Mouse (Mus musculus) embryonic facial prominence, embryonic 13.5 days (tissue): ENCODE data around the gene Ramac. TPM values are rescaled to one million over a fixed set of nuclear protein-coding genes. Genes with fewer than 3 reads are reported as not detected.
A peak's percentile ranks its signal among the peaks of the same experiment; 100 is the strongest.

Source experiments
- ATAC-seq: fragments of 200-750 bp; cut with Nextera tagmentation; 2 replicates; pipeline ENCODE4 v1.8.0; 2017; ENCODE audit warnings: low read depth; ENCODE audit not compliant: insufficient number of reproducible peaks, insufficient read depth, low FRiP score, low TSS enrichment
- H3K27ac ChIP-seq: fragments of 300-500 bp; sonication (generic); 2 replicates; pipeline ENCODE4 v1.5.1; 2015; ENCODE audit warnings: moderate library complexity, mild to moderate bottlenecking, inconsistent platforms
- H3K27me3 ChIP-seq: fragments of 300-500 bp; sonication (generic); 2 replicates; pipeline ENCODE4 v1.6.1; 2015; ENCODE audit warnings: mild to moderate bottlenecking, inconsistent platforms
- H3K36me3 ChIP-seq: fragments of 300-500 bp; sonication (generic); 2 replicates; pipeline ENCODE4 v1.6.1; 2015; ENCODE audit warnings: mild to moderate bottlenecking, inconsistent platforms
- H3K4me1 ChIP-seq: fragments of 300-500 bp; sonication (generic); 2 replicates; pipeline ENCODE4 v1.6.1; 2015; ENCODE audit warnings: inconsistent platforms
- H3K4me2 ChIP-seq: fragments of 300-500 bp; sonication (generic); 2 replicates; pipeline ENCODE4 v1.6.1; 2015; ENCODE audit warnings: moderate library complexity, mild to moderate bottlenecking, inconsistent platforms
- H3K4me3 ChIP-seq: fragments of 300-500 bp; sonication (generic); 2 replicates; pipeline ENCODE4 v1.5.1; 2015; ENCODE audit warnings: mild to moderate bottlenecking, inconsistent platforms
- H3K9ac ChIP-seq: fragments of 300-500 bp; sonication (generic); 2 replicates; pipeline ENCODE4 v1.6.1; 2015; ENCODE audit warnings: mild to moderate bottlenecking, inconsistent platforms
- H3K9me3 ChIP-seq: fragments of 300-500 bp; sonication (generic); 2 replicates; pipeline ENCODE4 v1.6.1; 2016; ENCODE audit warnings: inconsistent platforms
- WGBS: fragments of 180-500 bp; shearing (Covaris S2); methylation state at CpG from one replicate; pipeline ENCODE4 v1.1.7; 2015; ENCODE audit warnings: mixed read lengths; 5-methylcytosine and 5-hydroxymethylcytosine counted together
- polyA plus RNA-seq: library from polyadenylated mRNA; unstranded; fragments of >200 nt; fragmentation: Nextera tagmentation; extraction: Ambion mirVana; gene quantifications from 2 replicates; pipeline ENCODE4 v1.2.1, GENCODE M21; 2015

Ramac gene
- polyA plus RNA-seq, 1 experiment from 2014 or later, result 120 TPM

GRCm38 (mm10) chr7:81788536-81788935, 25.8 kb downstream of the Ramac start:
- Histone ChIP-seq H3K9ac (peak overlapping the region; percentile 90), H3K4me2 (peak overlapping the region; percentile 79), H3K9me3 (no peaks in the 10 kb centered on the region), H3K27me3 (no peaks in the 10 kb centered on the region), H3K27ac (peak overlapping the region; percentile 98), H3K36me3 (peaks cover 26% of the 10 kb centered on the region), H3K4me1 (peaks cover 5% of the 10 kb centered on the region), H3K4me3 (peak overlapping the region; percentile 69)
- no peak for ATAC-seq
- 6% methylated on average over 5 of the region's 5 CpGs for WGBS

DNA sequence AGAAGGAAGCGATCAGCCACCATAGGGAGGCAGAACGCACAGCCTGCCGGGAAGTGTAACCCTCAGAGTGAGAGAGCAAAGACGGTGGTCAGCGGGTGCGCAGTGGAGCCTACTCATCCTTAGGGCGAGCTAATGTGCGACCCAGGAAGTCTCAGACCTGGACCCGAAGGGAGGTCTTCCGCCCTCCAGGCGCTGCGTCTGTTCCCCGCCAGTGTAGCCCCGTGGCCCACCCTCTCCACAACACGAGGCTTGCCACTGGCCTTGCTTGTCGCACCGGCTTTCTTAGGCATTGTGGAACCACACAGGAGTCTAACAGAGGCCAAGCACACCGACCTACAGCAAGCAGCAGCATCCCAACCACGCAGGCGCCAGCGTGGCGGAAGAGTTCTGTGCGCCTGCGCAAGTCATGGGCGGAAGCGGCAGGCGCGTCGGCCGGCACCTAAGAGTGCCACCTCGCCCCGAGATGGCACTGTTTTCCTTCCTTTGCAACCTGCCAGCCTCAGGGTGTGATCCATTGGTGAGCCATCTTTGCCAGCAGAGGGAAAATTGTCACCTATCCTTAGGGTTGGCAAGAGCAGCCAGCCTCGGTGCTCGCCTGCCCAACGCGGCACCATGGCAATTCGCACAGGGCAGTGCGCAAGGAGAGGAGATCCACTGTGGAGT, 26.5 kb downstream of the Ramac start, which contains the start of gene 3110040N11Rik:
Gene 3110040N11Rik (minus strand): TSS at position 384 of the 663 bp plus-strand sequence.
- Histone ChIP-seq H3K4me2 (peak within 1 kb of the TSS; percentile 79), H3K27ac (peak within 1 kb of the TSS; percentile 98), H3K9me3 (no peaks in the 10 kb centered on the region), H3K4me3 (peak within 1 kb of the TSS; percentile 69), H3K36me3 (peaks cover 30% of the 10 kb centered on the region), H3K27me3 (no peaks in the 10 kb centered on the region), H3K9ac (peak within 1 kb of the TSS; percentile 90), H3K4me1 (peaks cover 5% of the 10 kb centered on the region)
- peak; percentile 92 for ATAC-seq
- WGBS, result under 1% methylated on average over 38 of the region's 38 CpGs

- H3K4me3 ChIP-seq, result no peak overlapping the region
- no peak overlapping the region for H3K27ac ChIP-seq
- no peak overlapping the region for H3K4me2 ChIP-seq
- H3K9ac ChIP-seq, result no peak overlapping the region
- ATAC-seq, result no peak
- 82% methylated on average over 5 of the region's 5 CpGs for WGBS
- no peaks in the 10 kb centered on the region for H3K27me3 ChIP-seq
- H3K4me1 ChIP-seq, result no peaks in the 10 kb centered on the region
- no peaks in the 10 kb centered on the region for H3K9me3 ChIP-seq
- H3K36me3 ChIP-seq, result peaks cover 12% of the 10 kb centered on the region; the same call in 1 of the 2 replicates
These were observed 43.3 kb downstream of the Ramac start for GRCm38 (mm10) chr7:81806067-81806466.

Other genes starting within 250 kb of the Ramac start
- 0.08 and 0.21 TPM in 2 replicates for gene Fsd2, start 196.0 kb upstream of the Ramac start, polyA plus RNA-seq
- gene Whamm, start 191.7 kb upstream of the Ramac start, polyA plus RNA-seq, result 2.5 and 4.4 TPM in 2 replicates
- 16.4 and 24.0 TPM in 2 replicates for gene Homer2, start 55.4 kb upstream of the Ramac start, polyA plus RNA-seq
- 55.4 and 65.6 TPM in 2 replicates for gene 3110040N11Rik, start 26.6 kb downstream of the Ramac start, polyA plus RNA-seq
- 53.2 and 56.6 TPM in 2 replicates for gene Btbd1, start 66.5 kb downstream of the Ramac start, polyA plus RNA-seq
- gene Gm10160, start 92.9 kb downstream of the Ramac start, polyA plus RNA-seq, result not detected in 2 replicates
- gene Tm6sf1, start 96.1 kb downstream of the Ramac start, polyA plus RNA-seq, result 11.3 and 12.4 TPM in 2 replicates
- 22.2 and 24.0 TPM in 2 replicates for gene Hdgfl3, start 171.5 kb downstream of the Ramac start, polyA plus RNA-seq
- gene Bnc1, start 229.4 kb downstream of the Ramac start, polyA plus RNA-seq, result 2.0 and 2.2 TPM in 2 replicates